Mouse (Mus musculus) C2C12 (cell line): ENCODE measurements at regions not wholly inside any gene's neighbourhood (a gene's known extent, or its start where the extent isn't known, plus 50 kb on each side); places are given as distances from the start of the nearest gene placed in this dataset.

Source experiments
- H3K27me3 ChIP-seq: one replicate; pipeline ENCODE4 v1.6.1; 2011; ENCODE audit not compliant: control insufficient read depth, insufficient read depth, insufficient read length
- H3K36me3 ChIP-seq: one replicate; pipeline ENCODE4 v1.6.1; 2011; ENCODE audit not compliant: control insufficient read depth, insufficient read depth
- H3K4me3 ChIP-seq: one replicate; pipeline ENCODE4 v1.5.1; 2011; ENCODE audit warnings: mild to moderate bottlenecking, control low read depth; ENCODE audit not compliant: poor library complexity, insufficient read depth, severe bottlenecking
- H3K79me2 ChIP-seq: one replicate; pipeline ENCODE4 v1.6.1; 2011; ENCODE audit not compliant: control insufficient read depth, insufficient read depth
- H3K79me3 ChIP-seq: one replicate; pipeline ENCODE4 v1.6.1; 2011; ENCODE audit warnings: low read depth, control low read depth
- H3ac ChIP-seq: one replicate; pipeline ENCODE3; 2011; ENCODE audit warnings: low read depth; ENCODE audit not compliant: control insufficient read depth, insufficient read length
- CEBPB ChIP-seq: IDR thresholded peaks from one replicate; pipeline ENCODE4 v1.6.1; 2011; ENCODE audit warnings: low read depth, mild to moderate bottlenecking, control low read depth, moderate library complexity
- CTCF ChIP-seq: IDR thresholded peaks from one replicate; pipeline ENCODE4 v1.5.1; 2011; ENCODE audit not compliant: control insufficient read depth, insufficient read depth, insufficient read length
- FOSL1 ChIP-seq: IDR thresholded peaks from one replicate; pipeline ENCODE4 v1.8.0; 2011; ENCODE audit warnings: mild to moderate bottlenecking, low read length; ENCODE audit not compliant: poor library complexity, insufficient read depth, severe bottlenecking
- MAX ChIP-seq: IDR thresholded peaks from one replicate; pipeline ENCODE4 v1.6.1; 2011; ENCODE audit warnings: mild to moderate bottlenecking, control low read depth
- MYOD1 ChIP-seq: IDR thresholded peaks from one replicate; pipeline ENCODE4 v1.6.1; 2011; ENCODE audit warnings: low read depth; ENCODE audit not compliant: control insufficient read depth, insufficient read length
- MYOG ChIP-seq: IDR thresholded peaks from one replicate; pipeline ENCODE4 v1.6.1; 2011; ENCODE audit not compliant: control insufficient read depth, insufficient read length; ENCODE audit errors: extremely low read depth
- USF1 ChIP-seq: IDR thresholded peaks from one replicate; pipeline ENCODE4 v1.6.1; 2011; ENCODE audit warnings: low read depth, mild to moderate bottlenecking, control low read depth, moderate library complexity

DNA sequence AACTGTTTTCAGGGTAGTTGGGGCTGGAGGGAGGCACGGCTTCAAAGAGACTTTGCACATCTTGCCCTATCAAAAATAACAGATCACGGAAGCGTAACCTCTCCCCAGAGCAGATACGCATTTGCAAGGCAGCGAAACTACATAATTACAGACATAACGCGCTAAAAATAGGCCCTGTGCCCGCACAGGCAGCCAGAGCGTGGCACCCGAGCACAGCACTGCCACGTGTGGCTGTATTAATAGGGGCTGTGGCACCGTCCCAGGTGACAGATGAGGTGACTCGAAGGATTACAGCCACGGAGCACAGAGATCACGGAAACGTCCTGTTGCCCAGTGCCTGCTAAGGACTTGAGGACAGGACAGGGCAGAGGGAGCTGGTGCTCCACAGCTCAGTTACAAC lies 95.0 kb downstream of the Sall1 start:
- Histone ChIP-seq H3ac (no peak overlapping the region), H3K4me3 (no peak overlapping the region), H3K79me3 (no peaks in the 10 kb centered on the region), H3K36me3 (no peaks in the 10 kb centered on the region), H3K27me3 (no peaks in the 10 kb centered on the region), H3K79me2 (no peaks in the 10 kb centered on the region)
- TF ChIP-seq CTCF (no peak), MAX (no peak), USF1 (no peak)

DNA sequence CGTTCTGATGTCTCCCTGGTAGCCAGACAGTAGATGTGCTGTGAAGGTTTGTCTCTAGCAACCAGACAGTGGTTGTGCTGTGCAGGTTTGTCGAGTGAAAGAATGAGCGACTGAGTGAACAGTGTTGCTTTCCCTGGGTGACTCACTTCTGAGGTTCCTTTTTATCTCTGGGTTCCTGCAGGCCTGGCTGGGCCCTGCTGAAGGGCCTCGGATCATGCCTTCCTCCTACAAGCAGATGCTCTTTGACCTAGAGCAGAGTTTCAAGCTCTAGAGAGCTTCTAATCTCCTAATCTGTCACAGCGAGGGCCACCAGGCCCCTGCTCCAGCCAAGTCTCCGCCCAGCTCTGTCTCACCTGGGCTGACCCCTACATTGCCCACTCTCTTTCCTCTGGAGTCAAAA lies 95.6 kb downstream of the Sall1 start:
- Histone ChIP-seq H3K36me3 (no peaks in the 10 kb centered on the region), H3K4me3 (no peak overlapping the region), H3ac (no peak overlapping the region), H3K27me3 (no peaks in the 10 kb centered on the region), H3K79me2 (no peaks in the 10 kb centered on the region), H3K79me3 (no peaks in the 10 kb centered on the region)
- TF ChIP-seq USF1, result no peak
- TF ChIP-seq MAX, result no peak
- no peak for TF ChIP-seq MYOD1
- no peak for TF ChIP-seq FOSL1
- TF ChIP-seq CEBPB, result no peak
- TF ChIP-seq CTCF, result no peak

DNA sequence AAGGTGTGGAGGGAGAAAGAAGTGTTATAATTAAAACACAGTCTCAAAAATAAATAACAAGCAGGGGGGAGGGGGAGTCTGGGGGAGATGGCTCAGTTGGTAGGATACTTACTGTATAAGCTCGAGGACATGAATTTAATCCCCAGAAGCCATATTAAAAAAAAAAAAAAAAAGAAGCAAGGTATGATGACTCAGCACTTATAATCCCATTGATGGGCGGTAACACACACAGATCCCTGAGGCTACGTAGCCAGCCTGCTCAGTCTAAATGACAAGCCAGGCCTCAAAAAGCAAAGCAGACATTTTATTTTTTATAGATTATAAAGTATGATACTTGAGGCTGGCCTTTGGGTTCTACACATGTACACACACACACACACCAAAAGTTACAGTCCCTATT lies 96.6 kb downstream of the Sall1 start:
- H3K79me3 ChIP-seq, result no peaks in the 10 kb centered on the region
- H3K36me3 ChIP-seq, result no peaks in the 10 kb centered on the region
- no peaks in the 10 kb centered on the region for H3K79me2 ChIP-seq
- TF ChIP-seq USF1 (no peak), MAX (no peak), CEBPB (no peak), MYOD1 (no peak), FOSL1 (no peak), MYOG (no peak), CTCF (no peak)
- H3K4me3 ChIP-seq, result no peak overlapping the region
- H3K27me3 ChIP-seq, result no peaks in the 10 kb centered on the region
- H3ac ChIP-seq, result no peak overlapping the region

DNA sequence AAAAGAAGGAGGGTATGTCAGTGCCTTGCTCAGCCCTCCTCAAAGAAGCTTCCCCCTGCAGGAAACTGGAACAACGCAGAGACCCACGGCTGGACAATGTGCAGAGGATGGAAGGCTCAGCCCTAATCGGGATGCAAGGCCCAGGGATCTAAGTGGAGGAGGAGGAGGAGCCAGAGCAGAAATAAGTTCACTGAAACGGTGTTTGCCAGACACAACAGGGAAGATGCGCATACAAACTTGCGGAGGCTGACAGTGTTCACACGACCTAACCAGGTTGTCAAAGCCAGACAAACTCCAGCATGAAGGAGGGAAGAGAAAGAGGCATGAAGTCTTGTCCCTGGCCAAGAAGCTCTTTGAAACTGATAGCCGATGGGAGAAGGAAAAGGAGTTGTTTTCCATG lies 98.3 kb downstream of the Sall1 start:
- TF ChIP-seq CTCF, result no peak
- no peak for TF ChIP-seq MAX
- TF ChIP-seq FOSL1, result no peak
- no peak for TF ChIP-seq MYOG
- no peak for TF ChIP-seq CEBPB
- TF ChIP-seq USF1, result no peak
- TF ChIP-seq MYOD1, result no peak
- Histone ChIP-seq H3K79me2 (no peaks in the 10 kb centered on the region), H3ac (no peak overlapping the region), H3K36me3 (no peaks in the 10 kb centered on the region), H3K79me3 (no peaks in the 10 kb centered on the region), H3K4me3 (no peak overlapping the region), H3K27me3 (no peaks in the 10 kb centered on the region)

DNA sequence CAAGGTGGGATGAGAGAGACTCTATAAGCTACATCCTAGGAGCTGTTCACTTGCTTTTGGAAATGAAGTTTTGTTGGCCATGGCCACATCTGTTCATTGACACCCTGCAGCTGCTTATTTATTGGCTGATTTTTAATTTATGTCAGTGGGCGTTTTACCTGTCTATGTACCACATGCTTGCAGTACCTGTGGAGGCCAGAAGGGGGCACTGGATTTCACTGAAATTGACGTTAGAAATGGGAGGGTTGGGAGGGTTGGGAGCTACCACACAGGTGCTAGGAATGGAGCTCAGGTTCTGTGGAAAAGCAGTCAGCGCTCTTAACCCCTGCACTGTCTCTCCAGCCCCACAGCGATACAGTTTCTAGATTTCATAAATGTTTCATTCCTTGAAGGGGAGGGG lies 99.9 kb downstream of the Sall1 start:
- Histone ChIP-seq H3K36me3 (no peaks in the 10 kb centered on the region), H3ac (no peak overlapping the region), H3K79me3 (no peaks in the 10 kb centered on the region), H3K79me2 (no peaks in the 10 kb centered on the region), H3K27me3 (no peaks in the 10 kb centered on the region), H3K4me3 (no peak overlapping the region)
- TF ChIP-seq USF1 (no peak), FOSL1 (no peak), MYOG (no peak)

DNA sequence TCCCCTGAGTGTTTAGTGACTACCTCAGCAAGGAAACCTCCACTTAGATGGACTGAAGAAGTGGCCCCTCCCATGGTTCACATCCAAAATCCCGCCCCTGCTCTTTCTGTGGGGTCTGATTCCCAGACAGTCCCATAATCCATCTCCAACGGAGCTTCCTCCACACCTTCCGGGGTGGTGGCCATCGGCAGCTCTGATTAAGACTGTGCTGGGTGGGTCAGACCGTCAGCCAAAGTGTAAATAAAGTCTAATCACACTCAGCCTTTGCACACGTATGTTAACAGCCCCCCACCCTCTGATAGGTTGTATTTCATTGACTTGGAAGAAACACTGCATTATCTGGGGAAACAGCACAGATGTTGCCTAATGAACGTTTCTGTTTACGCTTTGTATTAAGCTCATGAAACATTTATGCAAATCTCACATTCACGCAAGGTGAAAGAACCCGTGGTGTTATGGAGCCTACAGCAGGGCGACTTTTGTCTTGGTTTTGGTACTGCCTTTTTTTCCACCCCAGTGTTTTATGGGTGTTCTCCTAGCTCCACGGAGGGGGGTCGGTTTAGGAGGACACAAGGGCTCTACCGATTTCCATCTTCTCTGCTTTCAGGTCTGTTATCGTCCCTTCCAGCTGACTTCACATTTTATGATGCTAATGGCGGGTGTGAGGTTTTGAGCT lies 104.8 kb downstream of the Sall1 start:
- Histone ChIP-seq H3K4me3 (no peak overlapping the region), H3K79me2 (no peaks in the 10 kb centered on the region), H3K79me3 (no peaks in the 10 kb centered on the region), H3K36me3 (no peaks in the 10 kb centered on the region), H3K27me3 (no peaks in the 10 kb centered on the region), H3ac (no peak overlapping the region)
- no peak for TF ChIP-seq FOSL1
- TF ChIP-seq MYOD1, result no peak
- TF ChIP-seq CTCF, result no peak
- TF ChIP-seq MAX, result no peak
- TF ChIP-seq MYOG, result no peak
- TF ChIP-seq USF1, result no peak
